Comparison of ENCODE assay signal across 11 mouse cellular contexts in genomic region chr11:81454921-81455320, GRCm38 (mm10).
DNase-seq lines count a peak whose midpoint lies in the region; ATAC-seq and TF ChIP-seq lines count a peak whose summit lies in the region.
"Had no signal": no experiment of that assay in that cellular context is flagged by ENCODE, and none has a peak within 500 bp of the region (broad histone marks: within the 10 kb centered on the region; RNA-seq: fewer than 3 reads in every experiment).

No protein-coding gene starts in this region.

- H3K27me3 ChIP-seq in hindbrain, embryonic 13.5 days, result no peaks in the 10 kb centered on the region
- H3K27me3 ChIP-seq in hindbrain, embryonic 11.5 days (ENCODE audit: control insufficient read depth, insufficient read depth, low read length), result no peaks in the 10 kb centered on the region
- no peaks in the 10 kb centered on the region for H3K27me3 ChIP-seq in midbrain, postnatal 0 days (ENCODE audit: insufficient read depth, low read length)
- no peaks in the 10 kb centered on the region for H3K27me3 ChIP-seq in midbrain, embryonic 11.5 days (ENCODE audit: control insufficient read depth, insufficient read depth, low read length)

- DNase-seq in hindbrain, embryonic 11.5 days (ENCODE audit: low spot score), result no peak
- DNase-seq in midbrain, postnatal 0 days (ENCODE audit: low spot score), result peak; percentile 51
- no peak for DNase-seq in midbrain, embryonic 11.5 days (ENCODE audit: low spot score, missing footprints)
- peak; percentile 65 for DNase-seq in cerebellum, postnatal 36 days
- peak; percentile 67 for DNase-seq in lung, postnatal 36 days
- no peak for DNase-seq in adrenal gland, postnatal 36 days
- DNase-seq: gastrocnemius, postnatal 25 days had no signal

- H3K9ac ChIP-seq in hindbrain, embryonic 13.5 days, result no peak overlapping the region
- no peak overlapping the region for H3K9ac ChIP-seq in hindbrain, embryonic 11.5 days (ENCODE audit: low read depth, low read length)
- no peak overlapping the region for H3K9ac ChIP-seq in midbrain, postnatal 0 days (replicated peaks; ENCODE audit: low read length, poor library complexity, severe bottlenecking)
- no peak overlapping the region for H3K9ac ChIP-seq in midbrain, embryonic 11.5 days (ENCODE audit: low read length)
- H3K9ac ChIP-seq: limb, embryonic 13.5 days had no signal

- 88% methylated on average over 4 of the region's 4 CpGs for WGBS in hindbrain, embryonic 13.5 days
- WGBS in hindbrain, embryonic 11.5 days, result 93% methylated on average over 4 of the region's 4 CpGs
- 86% methylated on average over 4 of the region's 4 CpGs for WGBS in midbrain, postnatal 0 days
- WGBS in midbrain, embryonic 11.5 days, result 94% methylated on average over 4 of the region's 4 CpGs

- H3K36me3 ChIP-seq in hindbrain, embryonic 13.5 days, result no peaks in the 10 kb centered on the region
- no peaks in the 10 kb centered on the region for H3K36me3 ChIP-seq in hindbrain, embryonic 11.5 days (ENCODE audit: control insufficient read depth, insufficient read depth, low read length)
- H3K36me3 ChIP-seq in midbrain, postnatal 0 days (ENCODE audit: insufficient read depth, low read length), result no peaks in the 10 kb centered on the region
- no peaks in the 10 kb centered on the region for H3K36me3 ChIP-seq in midbrain, embryonic 11.5 days (ENCODE audit: control insufficient read depth, insufficient read depth, low read length)
- H3K36me3 ChIP-seq: forebrain, embryonic 10.5 days; limb, embryonic 13.5 days had no signal

- H3K4me3 ChIP-seq in hindbrain, embryonic 13.5 days, result no peak overlapping the region
- no peak overlapping the region for H3K4me3 ChIP-seq in hindbrain, embryonic 11.5 days (ENCODE audit: low read depth, low read length)
- no peak overlapping the region for H3K4me3 ChIP-seq in midbrain, postnatal 0 days (ENCODE audit: low read depth, low read length)
- H3K4me3 ChIP-seq in midbrain, embryonic 11.5 days (ENCODE audit: low read depth, low read length), result no peak overlapping the region
- H3K4me3 ChIP-seq: forebrain, embryonic 10.5 days; limb, embryonic 13.5 days had no signal

- no peak for TF ChIP-seq CTCF in midbrain, postnatal 0 days (IDR thresholded peaks at IDR 0.05)

- ATAC-seq in hindbrain, embryonic 13.5 days (ENCODE audit: low FRiP score), result no peak
- no peak for ATAC-seq in hindbrain, embryonic 11.5 days (ENCODE audit: low FRiP score)
- ATAC-seq in midbrain, postnatal 0 days (ENCODE audit: low FRiP score), result no peak
- no peak for ATAC-seq in midbrain, embryonic 11.5 days (ENCODE audit: low FRiP score)
- ATAC-seq in frontal cortex, adult (ENCODE audit: low TSS enrichment), result no peak

- H3K9me3 ChIP-seq in hindbrain, embryonic 13.5 days, result no peaks in the 10 kb centered on the region
- no peaks in the 10 kb centered on the region for H3K9me3 ChIP-seq in hindbrain, embryonic 11.5 days (ENCODE audit: control insufficient read depth, low read length)
- no peaks in the 10 kb centered on the region for H3K9me3 ChIP-seq in midbrain, postnatal 0 days (ENCODE audit: low read length)
- H3K9me3 ChIP-seq in midbrain, embryonic 11.5 days (ENCODE audit: control insufficient read depth, low read length), result no peaks in the 10 kb centered on the region
- H3K9me3 ChIP-seq: forebrain, embryonic 10.5 days; limb, embryonic 13.5 days had no signal

- no peak overlapping the region for H3K4me2 ChIP-seq in hindbrain, embryonic 13.5 days
- no peak overlapping the region for H3K4me2 ChIP-seq in hindbrain, embryonic 11.5 days (replicated peaks; ENCODE audit: low read depth, low read length)
- no peak overlapping the region for H3K4me2 ChIP-seq in midbrain, postnatal 0 days (ENCODE audit: low read depth, low read length, poor library complexity, severe bottlenecking)
- H3K4me2 ChIP-seq in midbrain, embryonic 11.5 days, result no peak overlapping the region
- H3K4me2 ChIP-seq: limb, embryonic 13.5 days had no signal

- peaks cover 29% of the 10 kb centered on the region for H3K4me1 ChIP-seq in hindbrain, embryonic 13.5 days (replicated peaks)
- H3K4me1 ChIP-seq in hindbrain, embryonic 11.5 days (replicated peaks; ENCODE audit: control insufficient read depth, insufficient read depth, low read length), result peaks cover 7% of the 10 kb centered on the region; the same call in 1 of the 2 replicates
- peaks cover 7% of the 10 kb centered on the region for H3K4me1 ChIP-seq in midbrain, postnatal 0 days (ENCODE audit: insufficient read depth, low read length)
- H3K4me1 ChIP-seq in midbrain, embryonic 11.5 days (ENCODE audit: control insufficient read depth, insufficient read depth, low read length), result peaks cover 4% of the 10 kb centered on the region

- peak overlapping the region; percentile 83 for H3K27ac ChIP-seq in hindbrain, embryonic 13.5 days
- no peak overlapping the region for H3K27ac ChIP-seq in hindbrain, embryonic 11.5 days (ENCODE audit: low read depth, low read length)
- no peak overlapping the region for H3K27ac ChIP-seq in midbrain, postnatal 0 days (ENCODE audit: low read depth, low read length)
- no peak overlapping the region for H3K27ac ChIP-seq in midbrain, embryonic 11.5 days (ENCODE audit: low read depth, low read length)
- H3K27ac ChIP-seq: limb, embryonic 13.5 days had no signal

Comparison
In these comparisons a context has a peak if more than half of its experiments do, and no peak if none do; other contexts are left out.
1. DNase-seq: peak in midbrain, postnatal 0 days (single experiment), cerebellum, postnatal 36 days (2 of 2) and lung, postnatal 36 days (single experiment); none in hindbrain, embryonic 11.5 days (single experiment), midbrain, embryonic 11.5 days (single experiment) and adrenal gland, postnatal 36 days (0 of 2).